Mouse (Mus musculus) limb, embryonic 11.5 days (tissue): Measurements from ENCODE around the gene Socs1. TPM values are rescaled to one million over a fixed set of nuclear protein-coding genes. Genes with fewer than 3 reads are reported as not detected.

Experiments
- ATAC-seq: fragments of 200-750 bp; cut with Nextera tagmentation; 2 replicates; pipeline ENCODE4 v1.8.0; 2017; ENCODE audit warnings: low read depth; ENCODE audit not compliant: insufficient number of reproducible peaks, low FRiP score, low TSS enrichment
- DNase-seq: peaks from one replicate; pipeline ENCODE4 v3.0.0-alpha.2; 2015; ENCODE audit warnings: low spot score
- H3K27ac ChIP-seq: fragments of 300-500 bp; sonication (generic); replicated peaks from 2 replicates; pipeline ENCODE4 v1.5.1; 2014; ENCODE audit warnings: low read depth, mild to moderate bottlenecking, low read length
- H3K27me3 ChIP-seq: fragments of 300-500 bp; sonication (generic); 2 replicates; pipeline ENCODE4 v1.6.1; 2014; ENCODE audit warnings: mild to moderate bottlenecking, low read length, mixed read lengths; ENCODE audit not compliant: control insufficient read depth, insufficient read depth
- H3K36me3 ChIP-seq: fragments of 300-500 bp; sonication (generic); 2 replicates; pipeline ENCODE4 v1.6.1; 2014; ENCODE audit warnings: mild to moderate bottlenecking, low read length, moderate library complexity, mixed read lengths; ENCODE audit not compliant: control insufficient read depth, insufficient read depth
- H3K4me1 ChIP-seq: fragments of 300-500 bp; sonication (generic); 2 replicates; pipeline ENCODE4 v1.6.1; 2014; ENCODE audit warnings: low read length, mixed read lengths; ENCODE audit not compliant: control insufficient read depth, insufficient read depth
- H3K4me2 ChIP-seq: fragments of 300-500 bp; sonication (generic); 2 replicates; pipeline ENCODE4 v1.6.1; 2014; ENCODE audit warnings: low read depth, mild to moderate bottlenecking, moderate library complexity; ENCODE audit not compliant: severe bottlenecking
- H3K4me3 ChIP-seq: fragments of 300-500 bp; sonication (generic); 2 replicates; pipeline ENCODE4 v1.5.1; 2014; ENCODE audit warnings: low read depth, low read length
- H3K9ac ChIP-seq: fragments of 300-500 bp; sonication (generic); 2 replicates; pipeline ENCODE4 v1.6.1; 2014; ENCODE audit warnings: mild to moderate bottlenecking, low read length
- H3K9me3 ChIP-seq: fragments of 300-500 bp; sonication (generic); 2 replicates; pipeline ENCODE4 v1.6.1; 2016; ENCODE audit warnings: low read length; ENCODE audit not compliant: control insufficient read depth
- WGBS: fragments of 180-500 bp; shearing (Covaris S2); extraction: QIAGEN DNeasy Blood & Tissue Kit; methylation state at CpG from one replicate; pipeline ENCODE4 v1.1.7; 2014; 5-methylcytosine and 5-hydroxymethylcytosine counted together
- polyA plus RNA-seq: library from polyadenylated mRNA; unstranded; fragments of >200 nt; fragmentation: Nextera tagmentation; extraction: Ambion mirVana; gene quantifications from 2 replicates; pipeline ENCODE4 v1.2.1, GENCODE M21; 2014

Gene Socs1
- 5.2 and 5.5 TPM in 2 replicates for polyA plus RNA-seq

GRCm38 (mm10) chr16:10785371-10786231, at the start of gene Socs1:
Gene Socs1 (minus strand): TSS chr16:10785536.
- Histone ChIP-seq H3K36me3 (no peaks in the 10 kb centered on the region), H3K9ac (peak within 1 kb of the TSS; percentile 78), H3K4me2 (peak within 1 kb of the TSS; percentile 92), H3K27ac (peak within 1 kb of the TSS; percentile 82), H3K9me3 (no peaks in the 10 kb centered on the region), H3K27me3 (no peaks in the 10 kb centered on the region), H3K4me3 (peak within 1 kb of the TSS; percentile 66), H3K4me1 (peaks cover 32% of the 10 kb centered on the region)
- peak; percentile 93 for DNase-seq
- WGBS, result under 1% methylated on average over 44 of the region's 59 CpGs
- ATAC-seq, result peak; percentile 81

GRCm38 (mm10) chr16:10834542-10834910, 49.2 kb upstream of the Socs1 start:
- Histone ChIP-seq H3K9me3 (no peaks in the 10 kb centered on the region), H3K4me2 (peak overlapping the region; percentile 53), H3K4me3 (peak overlapping the region; percentile 60), H3K27ac (no peak overlapping the region), H3K9ac (peak overlapping the region; percentile 38; the same call in 1 of the 2 replicates), H3K27me3 (no peaks in the 10 kb centered on the region), H3K4me1 (peaks cover 12% of the 10 kb centered on the region), H3K36me3 (no peaks in the 10 kb centered on the region; the same call in 1 of the 2 replicates)
- WGBS, result 12% methylated on average over 12 of the region's 12 CpGs
- no peak for ATAC-seq
- DNase-seq, result no peak

DNA sequence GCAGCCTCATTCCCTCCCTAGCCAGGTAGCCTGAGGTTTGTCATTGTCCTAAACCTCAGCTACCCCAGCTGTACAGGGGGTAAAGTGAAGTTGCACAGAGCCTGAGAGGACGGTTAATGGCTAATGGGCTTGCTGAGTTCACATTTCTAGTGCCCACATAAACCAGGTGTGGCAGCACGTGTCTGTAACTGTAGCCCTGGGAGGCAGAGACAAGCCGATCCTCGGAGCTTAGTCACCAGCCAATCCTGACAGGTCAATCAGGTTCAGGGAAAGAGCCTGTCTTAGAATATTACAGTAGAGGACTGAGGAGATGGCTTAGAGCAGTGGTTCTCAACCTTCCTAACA, 43.1 kb upstream of the Socs1 start:
- no peak overlapping the region for H3K4me2 ChIP-seq
- 57% methylated on average over 4 of the region's 4 CpGs for WGBS
- H3K27ac ChIP-seq, result no peak overlapping the region
- no peaks in the 10 kb centered on the region for H3K27me3 ChIP-seq
- no peaks in the 10 kb centered on the region for H3K9me3 ChIP-seq
- no peaks in the 10 kb centered on the region for H3K4me1 ChIP-seq
- H3K36me3 ChIP-seq, result no peaks in the 10 kb centered on the region
- ATAC-seq (no peak), DNase-seq (no peak)
- no peak overlapping the region for H3K9ac ChIP-seq
- no peak overlapping the region for H3K4me3 ChIP-seq

GRCm38 (mm10) chr16:10827766-10828460, 42.6 kb upstream of the Socs1 start:
- DNase-seq, result no peak
- no peak overlapping the region for H3K4me3 ChIP-seq
- no peaks in the 10 kb centered on the region for H3K36me3 ChIP-seq
- no peak overlapping the region for H3K27ac ChIP-seq
- ATAC-seq, result no peak
- 73% methylated on average over 7 of the region's 7 CpGs for WGBS
- no peak overlapping the region for H3K4me2 ChIP-seq
- H3K27me3 ChIP-seq, result no peaks in the 10 kb centered on the region
- H3K9ac ChIP-seq, result no peak overlapping the region
- no peaks in the 10 kb centered on the region for H3K4me1 ChIP-seq
- no peaks in the 10 kb centered on the region for H3K9me3 ChIP-seq

DNA sequence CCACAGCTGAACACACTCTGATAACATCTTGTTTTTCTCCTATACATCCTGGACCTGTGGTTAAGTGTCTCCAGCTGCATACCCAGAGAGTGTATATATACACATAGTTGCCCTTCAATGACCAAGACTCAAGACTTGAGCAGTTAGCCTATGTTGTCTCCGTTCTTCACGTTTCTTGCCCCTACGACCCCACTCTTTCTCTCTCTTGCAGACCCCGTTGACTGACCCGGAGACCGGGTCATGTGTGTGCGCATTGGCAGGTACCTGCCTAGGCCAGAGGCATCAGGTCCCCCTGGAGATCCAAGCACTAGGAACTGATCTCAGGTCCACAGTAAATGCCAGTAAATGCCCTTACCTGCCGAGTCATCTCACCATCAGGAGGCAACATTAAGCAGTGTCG, 41.9 kb upstream of the Socs1 start:
- ATAC-seq, result no peak

DNA sequence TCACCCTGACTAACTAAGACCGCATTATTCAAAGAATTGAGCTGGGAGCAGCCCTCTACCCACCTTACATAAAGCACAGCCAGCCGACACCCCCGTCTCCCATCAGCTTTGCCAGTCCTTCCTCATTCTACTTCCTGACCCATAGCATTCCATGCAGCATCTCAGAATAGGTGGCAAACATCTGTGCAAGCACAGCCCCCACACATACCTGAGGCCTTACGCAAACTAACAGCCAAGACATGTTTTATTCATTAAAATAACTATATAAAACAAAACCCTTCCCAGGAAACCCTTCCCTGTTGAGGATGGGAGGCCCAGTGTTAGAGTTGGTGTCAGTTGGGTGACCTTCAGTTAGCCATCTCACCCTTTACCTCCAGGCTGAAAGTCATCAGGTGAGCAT, 40.5 kb upstream of the Socs1 start:
- ATAC-seq (no peak), DNase-seq (no peak)
- no peak overlapping the region for H3K4me3 ChIP-seq
- no peaks in the 10 kb centered on the region for H3K27me3 ChIP-seq
- no peak overlapping the region for H3K9ac ChIP-seq
- H3K4me1 ChIP-seq, result no peaks in the 10 kb centered on the region
- no peak overlapping the region for H3K27ac ChIP-seq
- H3K9me3 ChIP-seq, result no peaks in the 10 kb centered on the region
- H3K4me2 ChIP-seq, result no peak overlapping the region
- H3K36me3 ChIP-seq, result no peaks in the 10 kb centered on the region
- WGBS, result 79% methylated on average over 4 of the region's 4 CpGs

More for the DNA sequence above, 41.9 kb upstream of the Socs1 start:
- DNase-seq, result no peak
- Histone ChIP-seq H3K4me2 (no peak overlapping the region), H3K4me1 (no peaks in the 10 kb centered on the region), H3K27me3 (no peaks in the 10 kb centered on the region), H3K4me3 (no peak overlapping the region), H3K9ac (no peak overlapping the region), H3K36me3 (no peaks in the 10 kb centered on the region), H3K27ac (no peak overlapping the region), H3K9me3 (no peaks in the 10 kb centered on the region)
- 91% methylated on average over 9 of the region's 9 CpGs for WGBS

- no peaks in the 10 kb centered on the region for H3K4me1 ChIP-seq
- no peak overlapping the region for H3K4me2 ChIP-seq
- H3K9ac ChIP-seq, result no peak overlapping the region
- H3K36me3 ChIP-seq, result no peaks in the 10 kb centered on the region
- H3K27ac ChIP-seq, result no peak overlapping the region
- no peak for ATAC-seq
- 95% methylated on average over 1 of the region's 1 CpGs for WGBS
- no peaks in the 10 kb centered on the region for H3K9me3 ChIP-seq
- DNase-seq, result no peak
- no peak overlapping the region for H3K4me3 ChIP-seq
- no peaks in the 10 kb centered on the region for H3K27me3 ChIP-seq
Measured at GRCm38 (mm10) chr16:10824536-10824935, 39.2 kb upstream of the Socs1 start.

DNA sequence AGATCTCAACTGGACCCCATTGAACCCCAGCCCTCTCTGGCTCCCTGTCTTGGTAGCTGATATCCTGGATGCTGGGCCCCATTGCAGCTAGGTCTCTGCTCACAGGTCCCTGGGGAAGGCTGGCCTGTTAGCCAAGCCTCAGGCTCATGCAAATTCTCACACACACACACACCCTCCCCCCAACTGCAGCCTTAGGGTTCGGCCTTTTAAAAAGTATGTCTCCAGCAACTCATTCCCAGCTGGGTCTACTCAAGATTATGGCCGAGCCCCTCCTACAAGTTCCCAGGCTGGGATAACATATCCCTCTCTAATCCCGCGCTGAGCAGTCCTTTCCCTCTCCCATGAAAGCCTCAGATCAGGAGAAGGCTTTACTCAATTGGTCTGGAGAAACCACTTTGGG, 36.1 kb upstream of the Socs1 start:
- 68% methylated on average over 4 of the region's 4 CpGs for WGBS
- H3K4me1 ChIP-seq, result no peaks in the 10 kb centered on the region
- H3K36me3 ChIP-seq, result no peaks in the 10 kb centered on the region
- no peaks in the 10 kb centered on the region for H3K9me3 ChIP-seq
- H3K4me2 ChIP-seq, result no peak overlapping the region
- ATAC-seq (0 out of 2 replicates have a peak, but pooled peaks have one; percentile 21), DNase-seq (no peak)
- H3K9ac ChIP-seq, result no peak overlapping the region
- H3K27me3 ChIP-seq, result no peaks in the 10 kb centered on the region
- no peak overlapping the region for H3K27ac ChIP-seq
- no peak overlapping the region for H3K4me3 ChIP-seq
